ENCODE assay signal across 23 mouse cellular contexts in genomic region chr7:110597141-110597540, GRCm38 (mm10). TPM values are rescaled to one million over a fixed set of nuclear protein-coding genes. Genes with fewer than 3 reads are reported as not detected.
A peak's percentile ranks its signal among the peaks of the same experiment; 100 is the strongest.
DNase-seq lines count a peak whose midpoint lies in the region; TF ChIP-seq lines count a peak whose summit lies in the region.
"Had no signal": no experiment of that assay in that cellular context is flagged by ENCODE, and none has a peak within 500 bp of the region (broad histone marks: within the 10 kb centered on the region; RNA-seq: fewer than 3 reads in every experiment).

No protein-coding gene starts in this region.

- H3K4me3 ChIP-seq in kidney, adult 2 months (ENCODE audit: insufficient read depth, low read depth, low read length) = no peak overlapping the region
- no peak overlapping the region for H3K4me3 ChIP-seq in liver, adult 2 months (ENCODE audit: insufficient read depth, low read depth, low read length)

- TF ChIP-seq POLR2A in kidney, adult 2 months (IDR thresholded peaks at IDR 0.05; ENCODE audit: low read depth, low read length) = no peak
- TF ChIP-seq POLR2A in liver, adult 2 months (IDR thresholded peaks at IDR 0.05; ENCODE audit: extremely low read depth, insufficient read depth, low read length) = no peak

- no peak overlapping the region for H3K9ac ChIP-seq in liver, adult 2 months (ENCODE audit: low read depth, low read length)

- WGBS in kidney, adult 2 months = 70% methylated on average over 1 of the region's 1 CpGs
- 41% methylated on average over 1 of the region's 1 CpGs for WGBS in liver, adult 2 months

- H3K79me2 ChIP-seq in liver, adult 2 months (ENCODE audit: control insufficient read depth, insufficient read depth, low read length) = peaks cover 6% of the 10 kb centered on the region; the same call in 1 of the 2 replicates

- no peak for TF ChIP-seq CTCF in kidney, adult 2 months (conservative IDR thresholded peaks at IDR 0.05; ENCODE audit: insufficient read depth, insufficient read length, low read depth, low read length)
- TF ChIP-seq CTCF in liver, adult 2 months (IDR thresholded peaks at IDR 0.05; ENCODE audit: low read depth, low read length) = no peak

- no peaks in the 10 kb centered on the region for H3K27me3 ChIP-seq in kidney, adult 2 months (replicated peaks; ENCODE audit: control insufficient read depth, insufficient read depth, low read length)
- no peaks in the 10 kb centered on the region for H3K27me3 ChIP-seq in liver, adult 2 months (ENCODE audit: control insufficient read depth, insufficient read depth, low read length)
- H3K27me3 ChIP-seq: CH12.LX, Patski had no signal

- H3K27ac ChIP-seq in kidney, adult 2 months (ENCODE audit: insufficient read depth, low read depth, low read length) = no peak overlapping the region
- no peak overlapping the region for H3K27ac ChIP-seq in liver, adult 2 months (replicated peaks; ENCODE audit: insufficient read depth, low read depth, low read length)

- H3K4me1 ChIP-seq in kidney, adult 2 months (ENCODE audit: control insufficient read depth, insufficient read depth, low read length) = no peaks in the 10 kb centered on the region
- H3K4me1 ChIP-seq in liver, adult 2 months (ENCODE audit: control insufficient read depth, insufficient read depth, low read length) = peaks cover 4% of the 10 kb centered on the region; the same call in 1 of the 2 replicates

- DNase-seq in kidney, adult 2 months = peak; percentile 40
- no peak for DNase-seq in kidney, postnatal 14 days
- DNase-seq in kidney, adult 9 months = peak; percentile 27
- DNase-seq in kidney, adult 11 months = no peak
- peak; percentile 91 for DNase-seq in liver, adult 2 months (ENCODE audit: extremely low read depth, low read depth, low spot score)
- DNase-seq in liver = no peak
- DNase-seq in fat pad, adult 2 months (ENCODE audit: extremely low read depth, low read depth, low spot score) = peak; percentile 33
- no peak for DNase-seq in neural tube, embryonic 10.5 days (ENCODE audit: extremely low spot score, low spot score)
- DNase-seq: adrenal gland, adult 2 months; adrenal gland, adult 8-10 months; adrenal gland, postnatal 10 days; adrenal gland, postnatal 14 days; adrenal gland, postnatal 25 days; adrenal gland, postnatal 36 days; B cell, adult 2 months; cerebellum, adult 11 months; cerebellum, adult 11-12 months had no signal

- H3K36me3 ChIP-seq in kidney, adult 2 months (ENCODE audit: control insufficient read depth, insufficient read depth, low read length) = no peaks in the 10 kb centered on the region
- peaks cover 2% of the 10 kb centered on the region; the same call in 1 of the 2 replicates for H3K36me3 ChIP-seq in liver, adult 2 months (ENCODE audit: control insufficient read depth, insufficient read depth, low read length)
- H3K36me3 ChIP-seq: G1E had no signal

RNA-seq across cellular contexts. Expression of gene Sbf2, which starts 17.6 kb away (rescaled TPM):
- 23.3 and 24.9 TPM in 2 replicates for polyA plus RNA-seq in kidney, adult 2 months (2012; rRNA removed)
- total RNA-seq in liver, adult 2 months (2014; rRNA removed) = 19.6 and 19.7 TPM in 2 replicates
- 6.6 and 7.2 TPM in 2 replicates for polyA plus RNA-seq in liver, adult 2 months (2012; rRNA removed)
- polyA plus RNA-seq: G1E had no signal

RNA-seq across cellular contexts. Expression of gene Adm, which starts 30.3 kb away (rescaled TPM):
- 12.0 and 13.2 TPM in 2 replicates for polyA plus RNA-seq in kidney, adult 2 months (2012; rRNA removed)
- 1.3 and 3.0 TPM in 2 replicates for total RNA-seq in liver, adult 2 months (2014; rRNA removed)
- polyA plus RNA-seq in liver, adult 2 months (2012; rRNA removed) = 1.5 and 2.5 TPM in 2 replicates
- total RNA-seq: G1E, MEL had no signal
- polyA plus RNA-seq: activated CD4-positive, CD25-positive, alpha-beta regulatory T cell, adult 4 months; CD4-positive, CD25-positive, alpha-beta regulatory T cell, adult 4 months; G1E; Patski had no signal

Comparison
In these comparisons a context has a peak if more than half of its experiments do, and no peak if none do; other contexts are left out.
1. DNase-seq: peak in kidney, adult 2 months (single experiment), kidney, adult 9 months (single experiment), liver, adult 2 months (single experiment) and fat pad, adult 2 months (single experiment); none in kidney, postnatal 14 days (single experiment), kidney, adult 11 months (single experiment), liver (single experiment) and neural tube, embryonic 10.5 days (single experiment).